Mouse (Mus musculus) heart, postnatal 0 days (tissue): ENCODE measurements around the gene Ikzf3. TPM values are rescaled to one million over a fixed set of nuclear protein-coding genes. Genes with fewer than 3 reads are reported as not detected.

Source experiments
- ATAC-seq: fragments of 200-750 bp; cut with Nextera tagmentation; 2 replicates; pipeline ENCODE4 v1.8.0; 2017; ENCODE audit warnings: low read depth, moderate number of reproducible peaks, moderate library complexity; ENCODE audit not compliant: insufficient read depth
- DNase-seq: peaks from one replicate; pipeline ENCODE4 v3.0.0-alpha.2; 2016; ENCODE audit warnings: low spot score
- H3K27ac ChIP-seq: fragments of 300-500 bp; sonication (generic); 2 replicates; pipeline ENCODE4 v1.5.1; 2014; ENCODE audit warnings: low read depth, mild to moderate bottlenecking
- H3K27me3 ChIP-seq: fragments of 300-500 bp; sonication (generic); 2 replicates; pipeline ENCODE4 v1.6.1; 2014; ENCODE audit warnings: low read length, mixed read lengths; ENCODE audit not compliant: control insufficient read depth, insufficient read depth
- H3K36me3 ChIP-seq: fragments of 300-500 bp; sonication (generic); replicated peaks from 2 replicates; pipeline ENCODE4 v1.6.1; 2014; ENCODE audit warnings: low read length, mixed read lengths; ENCODE audit not compliant: control insufficient read depth, insufficient read depth
- H3K4me1 ChIP-seq: fragments of 300-500 bp; sonication (generic); 2 replicates; pipeline ENCODE4 v1.6.1; 2014; ENCODE audit warnings: antibody characterized with exemption; ENCODE audit not compliant: control insufficient read depth, insufficient read depth
- H3K4me2 ChIP-seq: fragments of 300-500 bp; sonication (generic); 2 replicates; pipeline ENCODE4 v1.6.1; 2014; ENCODE audit warnings: low read depth, mild to moderate bottlenecking, low read length, moderate library complexity
- H3K4me3 ChIP-seq: fragments of 300-500 bp; sonication (generic); 2 replicates; pipeline ENCODE4 v1.5.1; 2014; ENCODE audit warnings: low read depth, low read length
- H3K9ac ChIP-seq: fragments of 300-500 bp; sonication (generic); replicated peaks from 2 replicates; pipeline ENCODE4 v1.6.1; 2014; ENCODE audit warnings: low read depth, low read length, mixed read lengths
- H3K9me3 ChIP-seq: fragments of 300-500 bp; sonication (generic); replicated peaks from 2 replicates; pipeline ENCODE4 v1.6.1; 2016; ENCODE audit warnings: low read length; ENCODE audit not compliant: control insufficient read depth
- CTCF ChIP-seq: IDR thresholded peaks from 2 replicates; pipeline ENCODE4 v1.5.1; 2016; ENCODE audit warnings: antibody characterized with exemption, control low read depth, low read depth
- EP300 ChIP-seq: IDR thresholded peaks from 2 replicates; pipeline ENCODE4 v1.6.1; 2016; ENCODE audit warnings: antibody characterized with exemption, low read depth
- WGBS: fragments of 180-500 bp; shearing (Covaris S2); extraction: QIAGEN DNeasy Blood & Tissue Kit; methylation state at CpG from one replicate; pipeline ENCODE4 v1.1.7; 2014; 5-methylcytosine and 5-hydroxymethylcytosine counted together
- polyA plus RNA-seq: library from polyadenylated mRNA; unstranded; fragments of >200 nt; fragmentation: Nextera tagmentation; extraction: Ambion mirVana; gene quantifications from 2 replicates; pipeline ENCODE4 v1.2.1, GENCODE M21; 2015
- total RNA-seq: library from RNA; depleted of rRNA; stranded (reverse); fragments of >200 nt; gene quantifications from 2 replicates; pipeline ENCODE4 v1.2.3, GENCODE M21; 2014; ENCODE audit warnings: low replicate concordance

The Ikzf3 gene
- total and polyA plus RNA-seq, 2 experiments from 2014 or later: 0.15 TPM; not detected in 1

DNA sequence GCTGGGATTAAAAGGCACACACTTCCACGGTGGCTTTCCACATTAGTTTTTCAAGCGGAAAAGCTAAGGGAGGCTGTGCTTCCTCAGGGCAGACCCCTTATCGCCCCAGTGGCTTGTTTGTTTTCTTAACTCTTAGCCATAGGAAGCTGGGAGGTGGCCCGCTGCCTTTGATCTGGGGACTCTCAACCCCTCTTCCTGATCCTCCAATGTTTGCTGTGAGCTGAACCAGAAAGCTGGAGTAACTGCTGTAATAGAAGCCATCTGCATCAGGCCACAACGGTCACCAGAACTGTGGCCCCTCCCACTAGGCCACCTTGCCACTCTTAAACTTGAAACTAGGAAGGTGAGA lies 99.6 kb downstream of the Ikzf3 start, which contains the start of gene Grb7:
Gene Grb7, plus strand, starts transcription at position 182 of the 349 bp plus-strand sequence.
- Histone ChIP-seq H3K36me3 (no peaks in the 10 kb centered on the region), H3K4me1 (peaks cover 6% of the 10 kb centered on the region; the same call in 1 of the 2 replicates), H3K4me2 (peak within 1 kb of the TSS; percentile 49), H3K27ac (no peak within 1 kb of the TSS), H3K9me3 (no peaks in the 10 kb centered on the region), H3K27me3 (peaks cover 15% of the 10 kb centered on the region), H3K4me3 (0 out of 2 replicates have a peak within 1 kb of the TSS, but pooled peaks have one; percentile 10), H3K9ac (no peak within 1 kb of the TSS)
- TF ChIP-seq CTCF (no peak), EP300 (no peak)
- DNase-seq (no peak), ATAC-seq (no peak)
- 41% methylated on average over 5 of the region's 5 CpGs for WGBS

DNA sequence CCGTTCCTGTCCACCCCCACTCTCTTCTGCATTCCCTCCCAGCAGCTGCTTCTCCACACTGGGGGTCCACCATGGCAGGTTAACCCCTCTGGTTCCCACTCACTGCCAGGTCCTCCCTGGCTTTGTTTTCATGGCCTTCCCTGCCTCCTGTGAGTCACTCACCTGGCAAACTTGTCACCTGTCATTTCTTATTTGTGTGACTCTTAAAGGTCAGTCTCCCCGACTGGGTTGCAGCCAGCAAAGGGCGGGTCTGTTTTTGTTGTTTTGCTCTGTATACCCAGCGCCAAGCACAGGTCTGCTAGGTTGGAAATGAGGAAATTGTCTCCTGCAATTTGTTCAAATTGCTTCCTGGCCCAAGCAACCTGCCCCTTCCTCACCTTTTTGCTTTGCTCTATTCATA lies 100.2 kb downstream of the Ikzf3 start:
- TF ChIP-seq EP300: no peak
- TF ChIP-seq CTCF: no peak
- DNase-seq (no peak), ATAC-seq (no peak)
- 63% methylated on average over 4 of the region's 4 CpGs for WGBS
- Histone ChIP-seq H3K27me3 (peaks cover 13% of the 10 kb centered on the region), H3K36me3 (no peaks in the 10 kb centered on the region), H3K9ac (no peak overlapping the region), H3K4me1 (peaks cover 6% of the 10 kb centered on the region; the same call in 1 of the 2 replicates), H3K27ac (no peak overlapping the region), H3K9me3 (no peaks in the 10 kb centered on the region), H3K4me2 (no peak overlapping the region), H3K4me3 (no peak overlapping the region)

DNA sequence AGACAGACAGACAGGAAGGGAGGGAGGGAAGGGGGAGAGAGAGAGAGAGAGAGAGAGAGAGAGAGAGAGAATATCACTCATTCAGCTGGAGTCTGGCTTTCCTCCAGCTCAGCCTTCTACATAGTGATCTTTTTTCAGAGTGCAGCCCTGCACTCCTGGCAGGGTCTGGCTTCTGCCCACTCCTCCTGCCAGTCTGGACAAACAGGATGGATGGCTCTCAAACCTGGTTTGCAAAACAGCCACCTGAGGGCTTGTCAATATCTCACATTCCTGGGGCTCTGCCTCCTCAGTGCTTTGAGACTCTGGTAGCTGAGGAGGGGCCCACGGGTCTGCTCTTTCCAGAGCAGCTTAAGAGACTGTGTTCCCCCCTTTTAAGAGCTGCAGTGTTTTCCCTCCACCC lies 100.6 kb downstream of the Ikzf3 start:
- Histone ChIP-seq H3K4me3 (no peak overlapping the region), H3K36me3 (no peaks in the 10 kb centered on the region), H3K27me3 (peaks cover 10% of the 10 kb centered on the region; the same call in 1 of the 2 replicates), H3K27ac (no peak overlapping the region), H3K9ac (no peak overlapping the region), H3K9me3 (no peaks in the 10 kb centered on the region), H3K4me2 (no peak overlapping the region), H3K4me1 (peaks cover 6% of the 10 kb centered on the region; the same call in 1 of the 2 replicates)
- no peak for DNase-seq
- TF ChIP-seq EP300 (no peak), CTCF (no peak)
- ATAC-seq: no peak
- WGBS: 29% methylated on average over 1 of the region's 1 CpGs

DNA sequence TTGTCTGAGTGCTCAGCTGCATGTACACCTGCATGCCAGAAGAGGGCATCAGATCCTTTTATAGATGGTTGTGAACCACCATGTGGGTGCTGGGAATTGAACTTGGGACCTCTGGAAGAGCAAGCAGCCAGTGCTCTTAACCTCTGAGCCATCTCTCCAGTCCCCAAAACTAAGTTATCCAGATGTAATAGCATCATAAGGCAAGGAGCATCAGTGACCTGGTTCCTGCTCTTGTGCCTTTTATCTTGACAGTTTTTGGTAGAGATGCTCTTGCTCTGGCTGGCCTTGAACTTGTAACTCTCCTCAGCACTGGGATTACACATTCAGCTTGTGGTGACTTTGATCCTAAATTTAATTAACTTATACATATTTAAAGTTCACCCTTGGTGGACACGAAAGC lies 102.1 kb downstream of the Ikzf3 start:
- H3K9ac ChIP-seq: no peak overlapping the region
- H3K36me3 ChIP-seq: no peaks in the 10 kb centered on the region
- peaks cover 6% of the 10 kb centered on the region; the same call in 1 of the 2 replicates for H3K4me1 ChIP-seq
- H3K27me3 ChIP-seq: peaks cover 10% of the 10 kb centered on the region; the same call in 1 of the 2 replicates
- H3K4me2 ChIP-seq: no peak overlapping the region
- WGBS: 96% methylated on average over 1 of the region's 1 CpGs
- no peak for TF ChIP-seq CTCF
- no peak for TF ChIP-seq EP300
- no peak for ATAC-seq
- no peak overlapping the region for H3K27ac ChIP-seq
- DNase-seq: no peak
- no peak overlapping the region for H3K4me3 ChIP-seq
- H3K9me3 ChIP-seq: no peaks in the 10 kb centered on the region

DNA sequence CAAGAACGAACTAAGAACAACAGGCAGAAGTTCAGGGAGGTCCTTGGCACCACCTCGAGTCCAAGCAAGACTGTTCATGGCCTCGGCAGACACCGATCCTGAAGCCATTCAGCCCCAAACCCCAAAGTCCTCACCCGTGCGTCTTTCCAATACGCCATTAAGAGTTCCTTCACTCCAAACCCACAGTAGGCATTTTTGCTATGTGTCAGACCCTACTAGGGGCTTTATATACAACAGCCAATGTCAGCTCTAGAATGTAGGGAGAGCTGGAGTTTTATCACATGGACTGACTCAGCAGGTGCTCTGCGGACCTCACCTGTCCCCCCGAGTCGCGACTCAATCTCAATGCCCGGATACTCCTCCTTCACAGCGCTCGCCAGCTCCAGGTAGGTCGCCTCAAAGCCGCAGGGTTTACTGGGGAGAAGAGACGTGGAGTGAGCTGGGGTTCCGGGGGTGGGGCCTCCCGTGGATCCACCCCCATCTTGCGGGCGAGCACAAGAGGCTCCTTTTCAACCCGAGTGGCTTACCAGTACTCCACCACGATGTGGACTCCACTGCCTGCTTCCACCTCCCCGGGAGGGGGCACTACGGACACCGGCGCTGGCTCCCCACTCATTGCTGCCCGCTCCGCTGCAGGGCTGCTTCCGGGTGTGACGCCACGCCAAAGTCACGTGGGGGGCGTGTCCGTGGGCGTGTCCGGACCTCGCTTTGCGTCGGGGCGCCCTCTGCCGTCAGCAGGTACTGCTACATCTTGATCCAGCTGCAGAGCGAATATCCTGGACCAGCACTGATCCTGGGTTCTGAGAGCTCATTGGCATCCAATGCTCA lies 107.3 kb downstream of the Ikzf3 start, which contains the start of gene Mien1:
Gene Mien1, minus strand, starts transcription at position 661 of the 828 bp plus-strand sequence.
- H3K4me2 ChIP-seq: peak within 1 kb of the TSS; percentile 93
- H3K9me3 ChIP-seq: no peaks in the 10 kb centered on the region
- H3K4me1 ChIP-seq: peaks cover 8% of the 10 kb centered on the region
- H3K27me3 ChIP-seq: no peaks in the 10 kb centered on the region
- whole genome bisulfite sequencing: under 1% methylated on average over 43 of the region's 43 CpGs
- ATAC-seq (peak; percentile 86), DNase-seq (peak; percentile 80)
- H3K4me3 ChIP-seq: peak within 1 kb of the TSS; percentile 69
- peak; percentile 73; the same call in 1 of the 2 replicates for TF ChIP-seq EP300
- peak; percentile 90 for TF ChIP-seq CTCF
- peak within 1 kb of the TSS; percentile 36 for H3K27ac ChIP-seq
- H3K9ac ChIP-seq: peak within 1 kb of the TSS; percentile 57
- peaks cover 31% of the 10 kb centered on the region for H3K36me3 ChIP-seq
